ENCODE assay signal across 9 mouse cellular contexts in genomic region chr12:32826971-32827370, GRCm38 (mm10). TPM values are rescaled to one million over a fixed set of nuclear protein-coding genes. Genes with fewer than 3 reads are reported as not detected.
DNase-seq lines count a peak whose midpoint lies in the region; ATAC-seq and TF ChIP-seq lines count a peak whose summit lies in the region.
"Had no signal": no experiment of that assay in that cellular context is flagged by ENCODE, and none has a peak within 500 bp of the region (broad histone marks: within the 10 kb centered on the region; RNA-seq: fewer than 3 reads in every experiment).

No protein-coding gene starts in this region.

- no peaks in the 10 kb centered on the region for H3K9me3 ChIP-seq in hindbrain, postnatal 0 days (ENCODE audit: low read length)
- H3K9me3 ChIP-seq in hindbrain, embryonic 12.5 days (replicated peaks): no peaks in the 10 kb centered on the region
- H3K9me3 ChIP-seq in forebrain, embryonic 11.5 days (ENCODE audit: control insufficient read depth, low read length): no peaks in the 10 kb centered on the region
- H3K9me3 ChIP-seq: megakaryocyte, embryonic 14.5 days had no signal

- no peak overlapping the region for H3K4me2 ChIP-seq in hindbrain, postnatal 0 days (ENCODE audit: low read depth, low read length)
- no peak overlapping the region for H3K4me2 ChIP-seq in hindbrain, embryonic 12.5 days (replicated peaks)
- no peak overlapping the region for H3K4me2 ChIP-seq in forebrain, embryonic 11.5 days (ENCODE audit: low read depth, low read length, severe bottlenecking)

- H3K36me3 ChIP-seq in hindbrain, postnatal 0 days (ENCODE audit: insufficient read depth, low read length): no peaks in the 10 kb centered on the region
- 0 out of 2 replicates have a peak, but pooled peaks cover 2% of the 10 kb centered on the region for H3K36me3 ChIP-seq in hindbrain, embryonic 12.5 days
- no peaks in the 10 kb centered on the region for H3K36me3 ChIP-seq in forebrain, embryonic 11.5 days (ENCODE audit: control insufficient read depth, insufficient read depth, low read length)

- H3K27ac ChIP-seq in hindbrain, postnatal 0 days: no peak overlapping the region
- H3K27ac ChIP-seq in hindbrain, embryonic 12.5 days: no peak overlapping the region
- no peak overlapping the region for H3K27ac ChIP-seq in left cerebral cortex, adult 2 months
- H3K27ac ChIP-seq in forebrain, embryonic 11.5 days (ENCODE audit: low read depth, low read length): no peak overlapping the region

- H3K9ac ChIP-seq in hindbrain, postnatal 0 days (replicated peaks; ENCODE audit: low read length): no peak overlapping the region
- H3K9ac ChIP-seq in hindbrain, embryonic 12.5 days: no peak overlapping the region
- H3K9ac ChIP-seq in forebrain, embryonic 11.5 days (ENCODE audit: low read length): no peak overlapping the region

- no peaks in the 10 kb centered on the region for H3K27me3 ChIP-seq in hindbrain, postnatal 0 days (ENCODE audit: insufficient read depth, low read length)
- no peaks in the 10 kb centered on the region for H3K27me3 ChIP-seq in hindbrain, embryonic 12.5 days
- H3K27me3 ChIP-seq in forebrain, embryonic 11.5 days (ENCODE audit: control insufficient read depth, insufficient read depth, low read length): no peaks in the 10 kb centered on the region
- H3K27me3 ChIP-seq: megakaryocyte, embryonic 14.5 days had no signal

- TF ChIP-seq CTCF in hindbrain, postnatal 0 days (IDR thresholded peaks at IDR 0.05; ENCODE audit: low read depth): peak; percentile 72
- peak; percentile 67 for TF ChIP-seq CTCF in left cerebral cortex, adult 2 months (IDR thresholded peaks at IDR 0.05)

- H3K4me1 ChIP-seq in hindbrain, postnatal 0 days (ENCODE audit: insufficient read depth, low read length): 0 out of 2 replicates have a peak, but pooled peaks cover 3% of the 10 kb centered on the region
- H3K4me1 ChIP-seq in hindbrain, embryonic 12.5 days: peaks cover 7% of the 10 kb centered on the region; the same call in 1 of the 2 replicates
- no peaks in the 10 kb centered on the region for H3K4me1 ChIP-seq in forebrain, embryonic 11.5 days (replicated peaks; ENCODE audit: control insufficient read depth, insufficient read depth, low read length)

- peak; percentile 43 for DNase-seq in hindbrain, postnatal 0 days (ENCODE audit: low spot score)
- peak; percentile 74 for DNase-seq in CD4-positive helper T cell, adult 2 months (ENCODE audit: low read depth, low spot score)
- DNase-seq in R1 (ENCODE audit: low read depth, low spot score): peak; percentile 80
- DNase-seq in embryo, embryonic 11 days: peak; percentile 52
- DNase-seq in left cerebral cortex, adult 2 months (ENCODE audit: extremely low spot score in 1 of 2, low spot score in 2 of 2): peak in 1 of 2 experiments; percentile 47
- DNase-seq in forebrain, embryonic 11.5 days (ENCODE audit: low spot score): no peak

- intact Hi-C loops in left cerebral cortex, adult 2 months (cut with DNase I): loop anchor here (2.0 to 10.0 kb wide), 2 partner anchors 70 to 452 kb away; partner anchors contain the start of gene Ccdc71l

- WGBS in hindbrain, postnatal 0 days: 31% methylated on average over 3 of the region's 3 CpGs
- 37% methylated on average over 3 of the region's 3 CpGs for WGBS in hindbrain, embryonic 12.5 days
- 34% methylated on average over 3 of the region's 3 CpGs for WGBS in forebrain, embryonic 11.5 days

- H3K4me3 ChIP-seq in hindbrain, postnatal 0 days (ENCODE audit: low read length): no peak overlapping the region
- H3K4me3 ChIP-seq in hindbrain, embryonic 12.5 days: no peak overlapping the region
- no peak overlapping the region for H3K4me3 ChIP-seq in left cerebral cortex, adult 2 months
- no peak overlapping the region for H3K4me3 ChIP-seq in forebrain, embryonic 11.5 days (ENCODE audit: low read depth, low read length)
- H3K4me3 ChIP-seq: megakaryocyte, embryonic 14.5 days had no signal

- ATAC-seq in hindbrain, postnatal 0 days: no peak
- ATAC-seq in hindbrain, embryonic 12.5 days (ENCODE audit: low FRiP score): no peak
- peak; percentile 91 for ATAC-seq in neutrophil, adult 5-6 weeks (ENCODE audit: extremely low read depth, insufficient number of reproducible peaks, low FRiP score, poor library complexity, severe bottlenecking)
- no peak for ATAC-seq in forebrain, embryonic 11.5 days (replicated peaks; ENCODE audit: low FRiP score)

RNA-seq across cellular contexts. Expression of gene Nampt, which starts 7.6 kb away (rescaled TPM):
- 22.9 and 28.3 TPM in 2 replicates for total RNA-seq in hindbrain, postnatal 0 days (2014; rRNA removed)
- polyA plus RNA-seq in hindbrain, postnatal 0 days (2015; fragmentation: Nextera tagmentation; extraction: Ambion mirVana): 27.0 and 27.5 TPM in 2 replicates
- 27.1 and 28.7 TPM in 2 replicates for polyA plus RNA-seq in hindbrain, embryonic 12.5 days (2016; fragmentation: Nextera tagmentation; extraction: Ambion mirVana)
- 10 to 100 TPM; 28.9 to 29.4 TPM for total RNA-seq in left cerebral cortex, adult 2 months (2021)
- total RNA-seq in neutrophil, adult 5-6 weeks (2017): 58.8 and 66.9 TPM in 2 replicates
- polyA plus RNA-seq in forebrain, embryonic 11.5 days (2014; fragmentation: Nextera tagmentation; extraction: Ambion mirVana): 38.4 and 38.8 TPM in 2 replicates
